Mouse (Mus musculus): Measurements from ENCODE around the gene Slc26a10.

DNA sequence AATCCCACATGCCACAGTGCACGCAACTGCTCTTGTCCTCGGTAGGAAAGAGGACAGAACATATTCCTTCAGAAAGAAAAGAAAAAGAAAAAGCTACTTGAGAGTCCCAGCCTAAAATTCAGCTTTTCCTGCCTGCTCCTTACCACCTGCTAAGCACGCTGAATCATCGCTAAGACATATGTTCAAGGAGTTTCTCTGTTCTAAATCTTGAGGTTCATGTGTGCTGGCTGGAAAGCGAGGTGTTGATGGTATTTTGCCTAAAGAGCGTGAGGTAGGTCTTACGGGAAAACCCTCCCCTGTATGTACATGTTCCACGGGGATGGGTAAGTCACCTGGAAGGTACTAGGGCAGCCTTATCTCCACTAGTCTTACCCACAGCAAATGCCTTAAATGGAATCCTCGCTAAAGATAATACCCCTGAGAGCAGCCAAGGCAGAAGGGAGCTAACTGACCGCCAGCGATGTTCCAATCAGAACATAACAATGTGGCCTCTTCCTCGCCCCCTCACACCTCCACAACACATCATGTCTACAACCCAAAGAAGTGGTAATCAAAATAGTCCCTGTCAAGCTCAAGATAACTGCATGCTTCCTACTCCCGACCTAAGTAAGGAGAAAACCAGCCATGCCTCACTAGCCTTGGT, 29.6 kb upstream of the Slc26a10 start:
- TF ChIP-seq CTCF (IDR thresholded peaks at IDR 0.05; ENCODE audit: borderline replicate concordance, extremely low read depth, insufficient read depth, insufficient read length) (no peak), POLR2A (IDR thresholded peaks at IDR 0.05; ENCODE audit: borderline replicate concordance, extremely low read depth, insufficient read depth, insufficient read length, poor library complexity, severe bottlenecking) (no peak)
